Mouse (Mus musculus) T-helper 17 cell (primary cell): ENCODE measurements around the gene Fbxl7.

Source experiments
- in situ Hi-C, 2 experiments: fragments of 300-600 bp; cut with MboI, MseI; formaldehyde crosslinking; loops; 1 replicate in 1 of 2; 2 replicates in 1 of 2; pipeline ENCODE4 v1.15.1; 2025; ENCODE audit warnings: high pct_unique_total_duplicates in 2 of 2

The Fbxl7 gene

GRCm38 (mm10) chr15:26895251-26895711 lies at the start of gene Fbxl7:
TSS of gene Fbxl7 (minus strand) at chr15:26895580.
- in situ Hi-C loops = no loop called here

- in situ Hi-C loops = loop anchor here in 1 of 2 experiments (10.0 kb wide), 2 partner anchors 547 to 1127 kb away; no protein-coding TSS in a partner anchor
Observed at GRCm38 (mm10) chr15:26922026-26922425, 26.6 kb upstream of the Fbxl7 start.

GRCm38 (mm10) chr15:26913427-26913826 lies 18.0 kb upstream of the Fbxl7 start:
- in situ Hi-C loops = no loop called here

DNA sequence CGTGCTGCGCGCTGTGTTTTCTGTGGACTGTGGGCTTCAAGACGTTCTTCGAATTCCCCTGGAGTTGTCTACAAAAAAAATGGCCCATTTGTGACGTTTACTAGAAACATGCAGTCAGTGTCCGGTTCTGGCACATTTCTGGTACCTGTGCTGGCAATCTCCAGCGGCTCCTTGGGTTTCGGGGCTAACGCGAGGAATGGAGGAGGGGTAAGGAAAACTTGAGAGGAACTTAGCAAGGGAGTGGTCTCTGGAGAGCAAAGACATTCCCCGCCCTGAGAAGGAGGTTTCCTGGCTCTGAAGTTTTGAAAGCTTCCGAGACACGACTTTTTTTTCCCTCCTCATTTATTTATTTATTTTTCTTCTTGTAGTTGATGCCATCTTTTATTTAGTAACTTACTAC lies 381 bp upstream of the Fbxl7 start:
- in situ Hi-C loops = no loop called here

GRCm38 (mm10) chr15:26894801-26895229 lies 565 bp downstream of the Fbxl7 start:
- in situ Hi-C loops = loop anchor here in 1 of 2 experiments (5.0 kb wide), 1 partner anchor 522 kb away; no protein-coding TSS in a partner anchor

DNA sequence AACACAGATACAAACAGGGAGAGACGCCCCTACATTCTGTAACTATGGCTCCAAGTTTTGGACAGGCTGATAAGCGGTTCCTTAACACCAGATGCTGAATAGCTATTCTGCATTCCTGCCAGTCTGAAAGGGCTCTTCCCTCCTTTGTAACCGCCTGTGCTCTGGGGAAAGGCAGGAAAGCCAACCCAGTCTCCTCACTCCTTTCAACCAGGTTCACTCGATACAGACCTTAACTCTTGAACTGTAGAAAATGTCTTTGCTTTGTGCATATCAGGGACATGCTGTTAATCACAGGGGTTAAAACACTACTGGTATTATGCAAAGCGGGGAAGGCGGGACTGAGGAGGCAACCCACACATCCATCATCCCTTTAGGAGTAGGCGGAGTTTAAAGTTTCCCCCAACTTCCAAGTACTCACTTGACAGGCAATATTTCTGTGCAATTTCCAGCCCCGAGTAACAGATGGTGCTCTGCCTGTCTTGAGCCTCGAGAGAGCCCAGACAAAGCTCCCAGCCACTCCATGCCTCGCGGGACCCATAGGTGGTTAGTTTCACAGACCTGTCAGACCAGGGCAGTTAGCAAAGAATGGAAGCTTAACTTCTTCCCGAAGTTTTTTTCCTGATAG lies 1.2 kb downstream of the Fbxl7 start:
- in situ Hi-C loops = loop anchor here in 1 of 2 experiments (5.0 kb wide), 1 partner anchor 523 kb away; no protein-coding TSS in a partner anchor

DNA sequence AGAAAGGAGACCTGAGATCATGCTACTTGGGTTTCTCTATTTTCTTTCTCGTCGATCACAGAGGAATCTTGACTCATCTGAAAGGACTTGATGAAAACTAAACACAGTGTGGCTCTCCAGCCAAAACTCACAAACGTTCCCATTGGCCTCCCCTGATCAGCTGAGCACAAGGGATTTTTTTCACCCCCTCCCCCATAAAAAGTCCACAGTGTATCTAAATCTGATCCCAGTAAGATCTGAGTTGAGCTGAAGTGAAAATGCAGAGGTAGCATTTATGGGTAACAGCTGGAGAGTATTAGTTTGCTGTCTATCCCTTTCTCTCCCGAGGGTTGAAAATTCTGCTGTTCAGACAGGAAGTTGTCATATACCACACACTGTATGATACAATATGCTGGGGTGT lies 2.2 kb downstream of the Fbxl7 start:
- in situ Hi-C loops = loop anchor here in 1 of 2 experiments (5.0 kb wide), 1 partner anchor 524 kb away; no protein-coding TSS in a partner anchor

DNA sequence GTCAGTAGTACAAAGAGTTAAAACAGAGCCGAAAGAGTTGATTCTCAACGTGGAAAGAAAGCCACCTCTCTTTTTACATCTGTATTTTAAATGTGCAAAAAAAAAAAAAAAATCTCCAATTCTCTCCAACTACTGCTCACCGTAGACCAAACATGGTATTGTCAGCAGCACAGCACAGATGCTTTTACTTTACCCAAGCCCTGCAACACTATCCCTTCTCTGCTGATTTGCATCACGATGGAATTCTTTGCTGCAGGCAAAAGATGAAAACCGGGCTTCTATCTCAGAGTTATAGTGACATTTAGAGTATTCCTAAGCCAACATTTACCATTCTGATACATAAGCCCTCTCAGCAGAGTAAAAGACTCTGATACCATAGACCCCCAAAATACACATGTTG lies 5.4 kb downstream of the Fbxl7 start:
- in situ Hi-C loops = loop anchor here in 1 of 2 experiments (5.0 kb wide), 1 partner anchor 527 kb away; no protein-coding TSS in a partner anchor

- in situ Hi-C loops = no loop called here
Observed at GRCm38 (mm10) chr15:26888170-26888569, 7.2 kb downstream of the Fbxl7 start.

DNA sequence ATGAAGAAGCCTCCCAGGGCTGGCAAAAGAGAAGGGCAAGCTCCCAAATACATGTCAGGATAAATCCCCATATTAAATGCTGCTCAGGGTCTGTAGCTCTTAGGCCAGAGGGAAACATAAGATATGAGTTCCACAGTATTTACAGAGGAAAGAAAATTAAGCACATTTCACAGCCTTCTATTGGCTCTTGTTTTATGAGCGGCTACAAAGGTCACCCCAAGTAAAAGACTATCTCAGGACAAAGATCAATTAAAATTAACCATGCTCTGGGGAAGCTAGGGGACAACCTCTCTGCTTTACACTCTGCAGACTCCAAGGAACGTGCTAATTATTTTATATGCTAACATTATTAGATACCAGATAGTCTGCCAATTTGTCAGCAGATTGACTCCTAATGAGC lies 9.4 kb downstream of the Fbxl7 start:
- in situ Hi-C loops = no loop called here

GRCm38 (mm10) chr15:26880212-26880956 lies 15.0 kb downstream of the Fbxl7 start:
- in situ Hi-C loops = no loop called here

GRCm38 (mm10) chr15:26875687-26876086 lies 19.7 kb downstream of the Fbxl7 start:
- in situ Hi-C loops = no loop called here

- in situ Hi-C loops = no loop called here
Observed at GRCm38 (mm10) chr15:26872234-26872633, 23.1 kb downstream of the Fbxl7 start.

GRCm38 (mm10) chr15:26869197-26869596 lies 26.2 kb downstream of the Fbxl7 start:
- in situ Hi-C loops = no loop called here

DNA sequence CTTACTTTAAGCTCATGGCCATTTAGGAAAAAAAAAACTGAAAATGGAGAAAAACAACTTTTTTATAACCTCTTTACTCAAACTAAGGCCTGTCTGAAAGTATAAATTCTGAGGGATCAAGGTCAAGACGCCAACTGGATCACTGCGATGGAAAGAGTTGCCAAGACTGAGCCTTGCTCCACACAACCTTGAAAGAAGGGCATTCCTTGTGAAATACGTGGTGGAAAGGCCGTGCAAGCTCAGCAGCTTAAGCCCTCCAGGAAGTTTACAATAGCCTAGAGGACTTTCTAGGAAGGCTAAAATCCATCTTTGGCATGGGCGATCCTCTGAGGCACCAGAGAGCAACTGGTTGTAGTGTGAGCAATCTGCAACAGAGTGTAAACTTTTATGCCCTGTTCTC lies 27.9 kb downstream of the Fbxl7 start:
- in situ Hi-C loops = no loop called here

GRCm38 (mm10) chr15:26862173-26862572 lies 33.2 kb downstream of the Fbxl7 start:
- in situ Hi-C loops = no loop called here

DNA sequence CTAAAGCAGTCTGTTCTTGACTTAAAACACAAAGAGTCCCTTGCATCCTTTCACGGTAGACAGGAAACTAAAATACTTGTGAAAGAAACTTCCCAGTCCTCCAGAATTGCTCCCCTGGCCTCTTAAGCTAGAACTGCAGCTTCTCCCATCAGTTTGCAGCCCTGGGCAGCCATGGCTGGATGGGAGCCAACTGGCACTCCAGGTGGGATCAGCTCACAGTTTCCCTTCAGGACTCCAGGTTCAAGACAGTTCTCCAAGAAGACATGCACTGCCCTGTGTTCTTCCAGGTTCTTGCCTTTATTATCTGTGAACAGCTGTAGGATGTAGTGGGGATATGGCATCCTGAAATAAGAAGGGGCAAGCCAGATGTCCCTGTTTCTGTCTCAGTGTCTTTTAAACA lies 45.8 kb downstream of the Fbxl7 start:
- in situ Hi-C loops = loop anchor here in 1 of 2 experiments (10.0 kb wide), 1 partner anchor 1425 kb away; no protein-coding TSS in a partner anchor

GRCm38 (mm10) chr15:26842216-26842615 lies 53.2 kb downstream of the Fbxl7 start:
- in situ Hi-C loops = loop anchor here in 1 of 2 experiments (10.0 kb wide), 1 partner anchor 1417 kb away; no protein-coding TSS in a partner anchor

- in situ Hi-C loops = no loop called here
Observed at GRCm38 (mm10) chr15:26838386-26838785, 57.0 kb downstream of the Fbxl7 start.

GRCm38 (mm10) chr15:26837200-26837599 lies 58.2 kb downstream of the Fbxl7 start:
- in situ Hi-C loops = no loop called here

DNA sequence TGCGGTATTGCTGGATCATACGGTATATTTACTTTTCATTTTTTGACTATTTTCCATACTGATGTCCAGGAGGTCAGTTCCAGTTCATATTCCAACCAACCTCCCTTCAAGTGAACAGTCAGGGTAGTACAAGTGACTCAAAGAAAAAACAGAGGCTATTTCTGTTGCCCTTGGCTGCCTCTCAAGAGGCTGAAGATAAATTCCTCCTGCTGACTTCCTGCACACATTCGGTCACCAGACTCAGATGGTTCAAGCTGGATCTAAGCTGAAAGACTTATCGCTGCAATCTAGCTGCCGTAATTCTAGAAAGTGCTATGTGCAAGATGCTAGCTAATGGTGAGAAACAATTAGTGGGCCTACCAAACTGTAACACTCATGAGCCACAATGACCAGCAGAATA lies 61.0 kb downstream of the Fbxl7 start:
- in situ Hi-C loops = no loop called here

GRCm38 (mm10) chr15:26831141-26831540 lies 64.2 kb downstream of the Fbxl7 start:
- in situ Hi-C loops = no loop called here
